Mouse (Mus musculus) ES-E14 (cell line): ENCODE data around the gene 1700025G04Rik.

Source experiments
- CHD2 ChIP-seq: IDR thresholded peaks from 2 replicates; pipeline ENCODE4 v1.6.1; 2014; ENCODE audit warnings: mild to moderate bottlenecking, low read depth, low read length, inconsistent platforms
- HCFC1 ChIP-seq: IDR thresholded peaks from 2 replicates; pipeline ENCODE4 v1.6.1; 2012; ENCODE audit warnings: low read length, inconsistent platforms, borderline replicate concordance; ENCODE audit not compliant: insufficient read depth
- MAFK ChIP-seq: IDR thresholded peaks from 2 replicates; pipeline ENCODE4 v1.6.1; 2014; ENCODE audit warnings: mild to moderate bottlenecking, low read depth, low read length, inconsistent platforms; ENCODE audit not compliant: insufficient read depth
- ZC3H11A ChIP-seq: IDR thresholded peaks from 2 replicates; pipeline ENCODE4 v1.6.1; 2012; ENCODE audit warnings: low read depth, mild to moderate bottlenecking, inconsistent platforms, low read length, borderline replicate concordance
- ZNF384 ChIP-seq: IDR thresholded peaks from 2 replicates; pipeline ENCODE4 v1.6.1; 2012; ENCODE audit warnings: low read depth, low read length, inconsistent platforms

GRCm38 (mm10) chr1:151845926-151846782 lies 243.8 kb downstream of the 1700025G04Rik start:
- TF ChIP-seq HCFC1 (no peak), ZNF384 (no peak), CHD2 (no peak), ZC3H11A (no peak), MAFK (no peak)
